Mouse (Mus musculus) neural tube, embryonic 10.5 days (tissue): ENCODE measurements around the gene Zfp597.
"Not testable (repeated sequence)": the region's sequence is repeated elsewhere in the genome, so short reads cannot be mapped to it uniquely, and the experiment has no call there.

Experiments
- DNase-seq: peaks from one replicate; pipeline ENCODE4 v3.0.0-alpha.2; 2017; ENCODE audit warnings: low spot score; ENCODE audit errors: extremely low spot score

The Zfp597 gene

GRCm38 (mm10) chr16:3859254-3859653 is 25.1 kb downstream of the Zfp597 start:
- no peak for DNase-seq

- no peak for DNase-seq
Observed at GRCm38 (mm10) chr16:3855776-3856175, 28.6 kb downstream of the Zfp597 start.

GRCm38 (mm10) chr16:3854437-3855182 is 29.8 kb downstream of the Zfp597 start:
- DNase-seq, result no peak

- peak; percentile 27 for DNase-seq
Observed at GRCm38 (mm10) chr16:3852586-3852985, 31.8 kb downstream of the Zfp597 start.

GRCm38 (mm10) chr16:3851301-3851700 is 33.1 kb downstream of the Zfp597 start:
- DNase-seq, result not testable (repeated sequence)

- DNase-seq, result no peak
Observed at GRCm38 (mm10) chr16:3848416-3848815, 35.9 kb downstream of the Zfp597 start.

GRCm38 (mm10) chr16:3847871-3848270 is 36.5 kb downstream of the Zfp597 start:
- DNase-seq, result no peak

GRCm38 (mm10) chr16:3846711-3847518 is 37.4 kb downstream of the Zfp597 start, which contains the start of gene Zfp174:
Gene Zfp174 (plus strand): TSS chr16:3847268.
- peak; percentile 87 for DNase-seq

GRCm38 (mm10) chr16:3843796-3844195 is 40.6 kb downstream of the Zfp597 start:
- no peak for DNase-seq

GRCm38 (mm10) chr16:3842989-3843388 is 41.4 kb downstream of the Zfp597 start:
- DNase-seq, result no peak

- DNase-seq, result no peak
Observed at GRCm38 (mm10) chr16:3839157-3839885, 45.0 kb downstream of the Zfp597 start.

- DNase-seq, result no peak
Observed at GRCm38 (mm10) chr16:3835461-3835860, 48.9 kb downstream of the Zfp597 start.

GRCm38 (mm10) chr16:3830588-3831109 is 53.7 kb downstream of the Zfp597 start, which contains the start of gene Olfr15:
Gene Olfr15 (plus strand): TSS chr16:3830878.
- no peak for DNase-seq

GRCm38 (mm10) chr16:3829727-3830126 is 54.6 kb downstream of the Zfp597 start:
- DNase-seq, result no peak

GRCm38 (mm10) chr16:3828021-3828420 is 56.3 kb downstream of the Zfp597 start:
- no peak for DNase-seq

GRCm38 (mm10) chr16:3820202-3820601 is 64.2 kb downstream of the Zfp597 start:
- DNase-seq, result no peak

GRCm38 (mm10) chr16:3814667-3815066 is 69.7 kb downstream of the Zfp597 start:
- not testable (repeated sequence) for DNase-seq
